Mouse (Mus musculus) CH12.LX (cell line): ENCODE measurements around the gene Tmem110. TPM values are rescaled to one million over a fixed set of nuclear protein-coding genes. Genes with fewer than 3 reads are reported as not detected.

Experiments
- DNase-seq: peaks from one replicate; pipeline ENCODE4 v3.0.0-alpha.2; 2013; ENCODE audit errors: extremely low read depth
- H3K27ac ChIP-seq: 2 replicates; pipeline ENCODE4 v1.5.1; 2012; ENCODE audit warnings: low read depth, mild to moderate bottlenecking, control low read depth, moderate library complexity; ENCODE audit not compliant: insufficient read depth
- H3K27me3 ChIP-seq: replicated peaks from 2 replicates; pipeline ENCODE3; 2012; ENCODE audit warnings: inconsistent platforms
- H3K36me3 ChIP-seq, 2 experiments: replicated peaks in 1 of 2; 2 replicates each; pipeline versions ENCODE3 to v1.6.1; 2012; ENCODE audit warnings: inconsistent platforms in 1 of 2, low read length in 1 of 2, mild to moderate bottlenecking in 1 of 2, mixed read lengths in 1 of 2, moderate library complexity in 1 of 2; ENCODE audit not compliant: control insufficient read depth in 1 of 2, insufficient read depth in 1 of 2
- H3K4me1 ChIP-seq, 2 experiments: 2 replicates each; pipeline ENCODE4 v1.6.1; 2012; ENCODE audit warnings: inconsistent platforms in 1 of 2, moderate library complexity in 1 of 2; ENCODE audit not compliant: insufficient read depth in 2 of 2, control insufficient read depth in 1 of 2
- H3K4me2 ChIP-seq: 2 replicates; pipeline ENCODE4 v1.6.1; 2012; ENCODE audit warnings: low read depth, mild to moderate bottlenecking, control low read depth; ENCODE audit not compliant: poor library complexity, insufficient read depth, severe bottlenecking
- H3K4me3 ChIP-seq, 3 experiments: fragments of 150-350 bp in 1 of 3; sonication (generic) in 1 of 3; replicated peaks in 1 of 3; 2 replicates each; pipeline versions ENCODE3 to v1.5.1; 2011 to 2012; ENCODE audit warnings: low read depth in 2 of 3, low read length in 2 of 3, mild to moderate bottlenecking in 2 of 3, moderate library complexity in 2 of 3, control low read depth in 1 of 3, improper control_type of control experiment in 1 of 3, inconsistent platforms in 1 of 3, mixed read lengths in 1 of 3; ENCODE audit not compliant: poor library complexity in 1 of 3
- H3K79me2 ChIP-seq: replicated peaks from 2 replicates; pipeline ENCODE4 v1.6.1; 2012; ENCODE audit warnings: mild to moderate bottlenecking, moderate library complexity; ENCODE audit not compliant: control insufficient read depth, poor library complexity, insufficient read depth, severe bottlenecking; ENCODE audit errors: extremely low read depth
- H3K9ac ChIP-seq: 2 replicates; pipeline ENCODE4 v1.6.1; 2012; ENCODE audit warnings: low read depth, mild to moderate bottlenecking, control low read depth, moderate library complexity; ENCODE audit not compliant: insufficient read depth
- H3K9me3 ChIP-seq: replicated peaks from 2 replicates; pipeline ENCODE3; 2012; ENCODE audit warnings: low read length, inconsistent platforms, mixed read lengths
- BHLHE40 ChIP-seq: IDR thresholded peaks from 2 replicates; pipeline ENCODE4 v1.6.1; 2011; ENCODE audit warnings: mild to moderate bottlenecking, low read depth, low read length, improper control_type of control experiment
- CHD1 ChIP-seq: IDR thresholded peaks from 2 replicates; pipeline ENCODE4 v1.6.1; 2012; ENCODE audit warnings: low read depth, low read length, improper control_type of control experiment, inconsistent platforms
- CTCF ChIP-seq, 2 experiments: IDR thresholded peaks in 1 of 2; conservative IDR thresholded peaks in 1 of 2; 2 replicates each; pipeline ENCODE4 v1.5.1; 2011 to 2012; ENCODE audit warnings: low read depth in 2 of 2, low read length in 2 of 2, improper control_type of control experiment in 1 of 2, inconsistent platforms in 1 of 2, mild to moderate bottlenecking in 1 of 2, moderate library complexity in 1 of 2
- E2F4 ChIP-seq: IDR thresholded peaks from 2 replicates; pipeline ENCODE4 v1.6.1; 2011; ENCODE audit warnings: low read depth, low read length, improper control_type of control experiment; ENCODE audit not compliant: insufficient replicate concordance
- ELF1 ChIP-seq: IDR thresholded peaks from 2 replicates; pipeline ENCODE4 v1.6.1; 2014; ENCODE audit warnings: low read depth, mild to moderate bottlenecking, inconsistent platforms, low read length, improper control_type of control experiment
- HCFC1 ChIP-seq: IDR thresholded peaks from 2 replicates; pipeline ENCODE4 v1.6.1; 2012; ENCODE audit warnings: low read depth, mild to moderate bottlenecking, inconsistent platforms, low read length, improper control_type of control experiment
- JUND ChIP-seq: conservative IDR thresholded peaks from 2 replicates; pipeline ENCODE4 v1.6.1; 2011; ENCODE audit warnings: low read depth, low read length, improper control_type of control experiment
- KAT2A ChIP-seq: IDR thresholded peaks from 2 replicates; pipeline ENCODE4 v1.6.1; 2012; ENCODE audit warnings: low read length, improper control_type of control experiment, inconsistent platforms; ENCODE audit not compliant: insufficient replicate concordance
- MAFK ChIP-seq: IDR thresholded peaks from 2 replicates; pipeline ENCODE4 v1.6.1; 2011; ENCODE audit warnings: low read length, improper control_type of control experiment; ENCODE audit not compliant: insufficient replicate concordance
- MAZ ChIP-seq: IDR thresholded peaks from 2 replicates; pipeline ENCODE4 v1.6.1; 2012; ENCODE audit warnings: low read depth, mild to moderate bottlenecking, inconsistent platforms, low read length, improper control_type of control experiment, moderate library complexity
- MEF2A ChIP-seq: IDR thresholded peaks from 2 replicates; pipeline ENCODE4 v1.6.1; 2014; ENCODE audit warnings: low read depth, mild to moderate bottlenecking, inconsistent platforms, low read length, improper control_type of control experiment, borderline replicate concordance
- MYC ChIP-seq: IDR thresholded peaks from 2 replicates; pipeline ENCODE4 v1.6.1; 2011; ENCODE audit warnings: low read depth, mild to moderate bottlenecking, improper control_type of control experiment, low read length
- NRF1 ChIP-seq: IDR thresholded peaks from 2 replicates; pipeline ENCODE4 v1.6.1; 2014; ENCODE audit warnings: low read depth, mild to moderate bottlenecking, inconsistent platforms, low read length, improper control_type of control experiment, moderate library complexity
- PAX5 ChIP-seq: IDR thresholded peaks from 2 replicates; pipeline ENCODE4 v1.6.1; 2012; ENCODE audit warnings: low read length, inconsistent platforms, mixed read lengths
- POLR2AphosphoS2 ChIP-seq: IDR thresholded peaks from 2 replicates; pipeline ENCODE4 v1.6.1; 2011; ENCODE audit warnings: low read depth, low read length, improper control_type of control experiment
- RCOR1 ChIP-seq: conservative IDR thresholded peaks from 2 replicates; pipeline ENCODE4 v1.6.1; 2012; ENCODE audit warnings: low read depth, mild to moderate bottlenecking, inconsistent platforms, low read length, improper control_type of control experiment
- SIN3A ChIP-seq: IDR thresholded peaks from 2 replicates; pipeline ENCODE4 v1.6.1; 2012; ENCODE audit warnings: low read length, improper control_type of control experiment, inconsistent platforms
- SMC3 ChIP-seq: IDR thresholded peaks from 2 replicates; pipeline ENCODE4 v1.6.1; 2011; ENCODE audit warnings: low read depth, low read length, improper control_type of control experiment
- TBP ChIP-seq: conservative IDR thresholded peaks from 2 replicates; pipeline ENCODE4 v1.6.1; 2011; ENCODE audit warnings: low read depth, low read length, improper control_type of control experiment
- TCF12 ChIP-seq: IDR thresholded peaks from 2 replicates; pipeline ENCODE4 v1.6.1; 2014; ENCODE audit warnings: low read depth, mild to moderate bottlenecking, inconsistent platforms, low read length, improper control_type of control experiment
- USF2 ChIP-seq: conservative IDR thresholded peaks from 2 replicates; pipeline ENCODE4 v1.6.1; 2011; ENCODE audit warnings: low read depth, low read length, improper control_type of control experiment
- ZKSCAN1 ChIP-seq: IDR thresholded peaks from 2 replicates; pipeline ENCODE4 v1.6.1; 2012; ENCODE audit warnings: low read depth, inconsistent platforms, low read length, improper control_type of control experiment, borderline replicate concordance
- dilution Hi-C: fragments of 300-500 bp; cut with MboI; formaldehyde crosslinking; loops from 2 replicates; pipeline ENCODE4 v1.14.3; 2020; ENCODE audit warnings: low sequenced_read_pairs; ENCODE audit not compliant: extremely low pct_unique_long_range_greater_than_20kb, extremely low pct_ligation_motif_present
- in situ Hi-C: fragments of 300-500 bp; cut with MboI; formaldehyde crosslinking; loops from 3 replicates; pipeline ENCODE4 v1.14.3; 2019; ENCODE audit warnings: low sequenced_read_pairs, low pct_ligation_motif_present, low pct_unique_long_range_greater_than_20kb, mixed read lengths
- polyA plus RNA-seq: library from polyadenylated mRNA; unstranded; fragments of >175 nt; gene quantifications from 2 replicates; pipeline ENCODE4 v1.2.1, GENCODE M21; 2012; ENCODE audit warnings: low read depth; ENCODE audit not compliant: insufficient read length
- total RNA-seq, 2 experiments: library from RNA; depleted of rRNA; stranded (reverse); fragments of 300-350 nt in 1 of 2; fragments of >200 nt in 1 of 2; gene quantifications; 2 replicates each; pipeline ENCODE4 v1.2.3; 2012 to 2014

Gene Tmem110
- total and polyA plus RNA-seq, 3 experiments, result 10.3 to 26.2 (median 19.4) TPM

DNA sequence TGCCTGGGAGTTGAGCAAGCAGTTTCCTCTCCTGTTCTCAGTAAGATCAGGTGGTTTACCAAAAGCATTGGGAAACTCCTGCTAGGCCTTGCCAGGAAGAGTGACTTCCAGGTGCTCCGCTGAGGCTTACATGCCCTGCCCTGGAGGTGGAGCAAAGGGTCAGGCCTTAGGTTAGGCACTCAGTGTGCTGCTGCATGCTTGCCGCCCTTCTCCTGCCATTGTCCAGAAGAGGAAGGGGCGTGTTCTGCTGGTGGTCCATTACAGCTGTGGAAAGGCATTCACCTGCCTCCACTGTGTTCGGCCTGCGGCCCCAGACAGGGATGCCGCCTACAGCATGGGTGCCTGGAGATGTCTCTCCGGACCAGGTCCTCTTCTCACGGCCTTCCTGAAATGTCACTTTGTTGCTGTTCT, 44.0 kb downstream of the Tmem110 start:
- H3K9me3 ChIP-seq, result no peaks in the 10 kb centered on the region
- H3K27ac ChIP-seq, result no peak overlapping the region
- TF ChIP-seq JUND (no peak), MYC (no peak), NRF1 (no peak), MAFK (no peak), MEF2A (no peak), USF2 (no peak), MAZ (no peak), KAT2A (no peak), POLR2AphosphoS2 (no peak), PAX5 (no peak), ELF1 (no peak), BHLHE40 (no peak), SIN3A (no peak), RCOR1 (no peak)
- TF ChIP-seq, all 38 proteins: peak for 0
- in situ Hi-C loops (no loop called here), dilution Hi-C loops (no loop called here)
- Histone ChIP-seq H3K4me1 (peaks cover 0 to 18% of the 10 kb centered on the region in 2 experiments; a peak in 2 of 4 replicates), H3K4me2 (no peak overlapping the region), H3K9ac (no peak overlapping the region), H3K79me2 (no peaks in the 10 kb centered on the region), H3K4me3 (no peak overlapping the region), H3K27me3 (no peaks in the 10 kb centered on the region), H3K36me3 (peaks cover 51 to 97% of the 10 kb centered on the region in 2 experiments)
- DNase-seq, result no peak

DNA sequence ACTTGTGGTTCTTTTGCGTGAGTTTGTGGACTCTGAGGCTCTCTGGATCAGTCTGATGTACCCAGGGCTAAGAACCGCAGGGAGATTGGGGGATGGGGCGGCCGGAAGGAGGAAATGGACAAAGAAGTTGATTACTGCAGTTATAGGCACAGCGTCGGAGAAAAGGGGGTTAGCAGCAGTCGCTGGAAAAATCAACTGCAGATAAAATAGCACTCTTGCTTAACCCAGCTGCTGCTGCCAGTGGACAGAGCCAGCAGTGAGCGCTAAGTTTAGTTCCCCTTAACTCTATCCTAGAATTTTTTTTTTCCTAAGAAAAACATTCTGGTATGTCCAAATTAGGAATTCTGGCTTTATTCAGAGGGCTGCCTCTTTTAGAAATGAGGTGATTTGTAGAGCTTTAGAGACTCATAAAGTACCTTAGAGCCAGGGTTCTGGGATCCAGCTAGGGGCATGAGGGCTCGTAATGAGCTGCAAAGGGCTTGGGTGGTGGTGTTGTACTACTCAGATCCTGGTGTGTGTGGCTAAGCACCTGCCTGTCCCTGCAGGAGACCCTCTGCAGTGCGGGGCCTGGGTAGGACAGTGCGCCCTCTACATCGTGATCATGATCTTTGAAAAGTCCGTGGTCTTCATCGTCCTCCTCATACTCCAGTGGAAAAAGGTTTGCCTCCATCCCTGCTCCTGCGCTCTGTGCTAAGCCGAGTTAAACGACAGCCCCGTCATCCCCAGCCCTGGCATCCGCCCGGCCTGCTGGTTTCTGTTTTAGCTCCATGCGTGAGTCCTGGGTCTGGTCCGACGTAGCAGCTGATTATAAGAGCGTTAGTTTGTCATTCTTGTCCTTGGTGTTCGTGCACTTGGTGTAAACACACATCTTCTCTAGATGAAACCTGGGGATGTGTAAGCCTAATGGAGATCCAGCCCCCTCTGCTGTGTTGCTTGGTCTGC, 45.1 kb downstream of the Tmem110 start:
- no peaks in the 10 kb centered on the region for H3K9me3 ChIP-seq
- no peaks in the 10 kb centered on the region for H3K79me2 ChIP-seq
- peaks cover 0 to 8% of the 10 kb centered on the region in 2 experiments; a peak in 2 of 4 replicates for H3K4me1 ChIP-seq
- peaks cover 49 to 96% of the 10 kb centered on the region in 2 experiments for H3K36me3 ChIP-seq
- H3K4me3 ChIP-seq, result no peak overlapping the region
- H3K27me3 ChIP-seq, result no peaks in the 10 kb centered on the region
- H3K4me2 ChIP-seq, result no peak overlapping the region
- DNase-seq, result no peak
- in situ Hi-C loops, result loop anchor here (5.0 kb wide), 1 partner anchor 178 kb away; no protein-coding TSS in a partner anchor
- H3K27ac ChIP-seq, result no peak overlapping the region
- dilution Hi-C loops, result no loop called here
- H3K9ac ChIP-seq, result no peak overlapping the region
- TF ChIP-seq HCFC1 (no peak), KAT2A (no peak), ELF1 (no peak), SMC3 (no peak), NRF1 (no peak), CTCF (conservative IDR thresholded peaks at IDR 0.05 in 1 of 2, IDR thresholded peaks at IDR 0.05 in 1 of 2; ENCODE audit: low read depth in 2 of 2, low read length in 2 of 2) (no peak), TCF12 (no peak), POLR2AphosphoS2 (no peak), SIN3A (no peak), TBP (no peak), E2F4 (no peak), ZKSCAN1 (no peak), CHD1 (no peak), USF2 (no peak)
